Mouse (Mus musculus) naive thymus-derived CD4-positive, alpha-beta T cell, adult 2 months (primary cell): ENCODE results near the gene Supt3.
A peak's percentile ranks its signal among the peaks of the same experiment; 100 is the strongest.

Experiments
- DNase-seq: peaks from one replicate; pipeline ENCODE4 v3.0.0-alpha.2; 2011; ENCODE audit warnings: low read depth

Supt3 gene

DNA sequence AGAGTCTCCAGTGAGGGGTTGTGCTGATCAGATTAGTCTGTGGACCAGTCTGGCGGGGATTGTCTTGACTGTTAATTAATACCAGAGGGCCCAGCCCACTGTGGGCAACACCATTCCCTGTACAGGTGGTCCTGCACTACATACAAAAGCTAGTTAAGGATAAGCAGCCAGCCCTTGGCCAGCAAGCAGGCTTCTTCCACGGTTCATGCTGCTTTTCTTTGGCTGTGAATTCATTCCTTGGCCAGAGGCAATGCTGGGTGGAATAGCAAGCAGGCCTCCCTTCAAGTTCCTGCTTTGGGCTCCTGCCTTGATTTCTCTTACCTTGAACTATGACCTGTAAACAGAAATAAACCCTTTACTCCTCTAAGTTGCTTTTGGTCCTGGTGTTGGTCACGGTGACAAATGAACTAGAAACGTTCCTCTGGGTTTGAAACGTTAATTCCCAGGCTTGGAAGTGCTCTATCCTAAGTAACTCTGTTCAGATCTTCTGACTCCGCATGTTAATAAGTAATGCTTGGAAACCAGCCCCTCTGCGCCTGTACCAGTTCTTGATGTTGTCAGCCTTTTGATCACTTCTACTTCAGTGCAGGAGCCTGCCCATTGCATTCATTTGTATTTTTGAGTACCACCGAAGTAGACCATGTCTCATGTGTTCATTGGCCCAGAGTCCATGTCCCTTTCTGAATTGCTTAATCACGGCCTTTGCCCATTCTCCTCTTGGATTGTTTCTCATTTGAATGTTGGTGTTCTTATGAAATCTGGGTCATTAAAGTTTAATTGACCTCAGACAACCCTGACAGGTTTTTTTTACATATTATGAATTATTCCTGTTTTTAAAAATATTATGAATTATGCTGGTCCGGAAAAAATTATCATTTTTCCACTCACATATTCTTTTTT, 356.8 kb downstream of the Supt3 start:
- no peak for DNase-seq

DNA sequence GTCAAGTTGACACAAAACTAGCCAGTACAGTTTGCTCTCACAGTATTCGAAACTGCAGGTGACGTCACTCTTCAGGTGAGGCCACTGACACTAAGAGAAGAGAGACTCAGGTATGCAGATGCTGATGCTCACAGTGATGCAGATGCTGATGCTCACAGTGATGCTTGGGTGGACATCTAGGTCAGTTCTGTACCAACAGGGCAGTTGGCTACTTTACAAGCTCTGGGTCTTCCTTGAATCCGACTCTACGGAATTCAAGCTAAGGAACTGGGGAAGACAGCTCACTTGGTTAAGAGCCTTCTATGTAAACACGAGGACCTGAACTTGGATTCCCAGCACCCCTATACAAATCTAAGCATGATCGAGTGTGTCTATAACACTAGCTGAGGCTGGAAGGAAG, 359.5 kb downstream of the Supt3 start:
- DNase-seq, result no peak

DNA sequence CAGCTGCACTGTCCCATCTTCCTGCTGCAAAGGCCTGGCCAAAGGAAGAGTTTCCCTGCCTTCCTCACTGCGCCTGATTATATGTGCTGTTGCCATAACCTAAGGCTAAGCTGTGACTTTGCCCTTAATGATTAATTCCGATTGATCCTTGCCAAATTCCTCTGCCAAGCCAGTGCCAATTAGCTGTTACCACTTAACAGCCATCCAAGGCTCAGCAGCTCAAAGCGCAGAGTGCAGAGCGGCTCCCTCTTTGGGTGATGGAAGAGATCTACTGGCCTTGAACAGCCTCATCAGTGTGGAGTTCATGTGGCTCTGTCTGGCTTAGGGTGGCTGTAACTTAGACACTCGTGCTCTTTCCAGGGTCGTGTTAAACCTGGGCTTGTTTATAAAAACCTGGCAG, 366.1 kb downstream of the Supt3 start:
- no peak for DNase-seq

DNA sequence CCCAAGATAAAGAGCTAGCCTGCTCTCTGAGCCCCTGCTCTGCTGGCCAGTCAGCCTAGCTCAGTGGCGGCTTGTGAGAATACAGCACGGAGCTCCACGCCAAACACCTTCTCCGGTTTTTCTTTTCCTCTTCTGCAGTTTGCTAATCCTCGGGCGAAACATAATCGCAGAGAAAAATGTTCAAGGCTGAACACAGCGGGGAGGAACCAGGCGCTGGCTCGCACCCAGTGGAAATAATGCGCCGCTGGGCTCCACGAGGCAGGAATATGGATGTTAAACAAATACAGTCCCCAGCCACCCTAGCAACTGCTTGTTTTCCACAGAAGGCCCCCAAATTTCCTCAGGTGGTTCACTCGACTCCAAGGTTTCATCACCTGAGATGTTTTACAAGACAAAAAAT, 367.7 kb downstream of the Supt3 start:
- DNase-seq, result no peak

DNA sequence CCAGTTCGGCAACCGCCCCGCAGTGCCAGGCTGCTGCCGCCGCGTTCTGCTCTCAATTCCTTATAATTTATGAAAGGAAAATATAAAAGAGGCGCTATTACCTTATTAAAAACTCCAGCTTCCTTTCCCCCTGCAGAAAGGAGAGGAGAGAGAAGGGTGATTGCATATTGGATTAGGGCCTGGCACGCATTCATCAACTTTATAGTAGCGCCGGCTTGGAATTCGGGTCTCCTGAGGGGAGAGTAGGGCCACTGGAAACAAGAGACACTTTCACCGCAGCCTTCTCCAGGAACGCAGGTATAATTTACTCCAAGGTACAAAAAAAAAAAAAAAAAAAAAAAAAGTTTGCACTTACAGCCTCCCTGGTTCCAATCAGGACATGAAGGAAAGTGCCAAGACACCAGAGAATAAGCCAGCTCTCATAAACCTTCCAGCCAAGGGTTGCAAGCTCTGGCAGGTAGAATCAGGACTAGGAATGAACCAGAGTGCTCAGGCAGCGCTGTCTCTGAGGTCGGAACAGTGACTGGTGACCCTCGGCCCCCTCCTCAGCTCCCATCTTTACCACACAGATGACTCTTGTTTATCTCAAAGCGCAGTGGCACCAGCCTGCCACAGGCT, 374.5 kb downstream of the Supt3 start:
- DNase-seq, result no peak

DNA sequence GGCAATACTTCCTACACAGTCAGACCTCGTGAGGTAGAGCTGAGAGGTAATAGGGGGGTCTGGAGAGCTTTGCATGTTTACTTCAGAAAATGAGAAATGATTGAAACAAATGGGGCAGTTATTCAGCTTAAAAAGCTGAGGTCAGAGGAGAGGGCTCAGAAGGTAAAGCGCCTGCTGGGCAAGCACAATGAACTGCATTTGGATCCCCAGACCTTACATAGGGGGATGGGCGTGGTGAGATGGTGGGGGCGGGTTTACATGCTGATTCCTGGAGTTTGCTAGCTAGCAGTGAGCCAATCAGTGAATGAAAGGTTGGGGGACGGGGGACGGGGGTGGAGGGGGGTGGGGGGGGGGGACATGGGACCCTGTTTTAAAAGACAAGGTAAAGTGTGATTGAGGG, 376.8 kb downstream of the Supt3 start:
- no peak for DNase-seq

DNA sequence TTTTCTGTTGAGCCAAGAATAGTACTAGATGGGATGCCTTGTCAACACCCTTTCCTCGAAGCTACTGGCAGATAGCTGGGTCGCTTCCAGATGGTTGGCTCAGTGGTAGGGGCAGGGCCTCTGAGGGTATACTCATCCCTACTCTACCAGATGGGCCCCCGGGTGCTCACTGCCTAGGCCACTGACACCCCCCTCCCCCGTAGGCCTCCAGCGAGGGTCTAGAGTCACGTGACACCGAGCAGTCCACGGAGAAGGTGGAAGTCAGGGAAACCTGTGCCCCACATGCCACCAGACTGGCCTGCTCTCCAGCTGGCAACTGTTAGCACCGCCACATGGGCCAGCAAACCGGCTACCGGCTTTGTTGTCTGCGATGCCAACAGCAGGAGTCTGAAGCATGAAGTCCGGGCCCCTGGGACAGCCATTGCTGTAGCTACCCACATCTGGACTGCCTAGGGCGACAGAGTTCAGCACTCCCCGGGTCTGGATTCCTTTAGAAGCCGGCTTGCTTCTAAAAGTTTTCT, 381.3 kb downstream of the Supt3 start:
- no peak for DNase-seq

DNA sequence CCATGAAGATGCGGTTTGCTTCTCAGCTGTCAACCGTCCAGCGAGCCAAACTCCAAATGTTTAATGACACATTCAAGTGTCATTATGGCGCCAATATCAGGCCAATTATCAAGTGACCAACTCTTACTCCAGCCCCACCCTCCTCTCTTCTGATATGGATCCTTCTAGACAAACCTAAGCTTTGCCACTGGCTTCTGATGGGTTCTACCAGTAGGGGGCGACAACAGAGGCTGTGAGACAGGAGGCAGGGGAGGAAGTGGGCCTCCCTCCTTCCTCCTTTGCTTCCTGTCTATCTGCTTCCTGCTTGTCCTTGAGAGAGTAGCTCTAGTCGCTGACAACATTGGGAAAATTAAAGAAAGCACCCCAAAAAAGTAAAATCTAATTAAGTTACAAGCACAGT, 383.7 kb downstream of the Supt3 start:
- DNase-seq, result peak; percentile 3

DNA sequence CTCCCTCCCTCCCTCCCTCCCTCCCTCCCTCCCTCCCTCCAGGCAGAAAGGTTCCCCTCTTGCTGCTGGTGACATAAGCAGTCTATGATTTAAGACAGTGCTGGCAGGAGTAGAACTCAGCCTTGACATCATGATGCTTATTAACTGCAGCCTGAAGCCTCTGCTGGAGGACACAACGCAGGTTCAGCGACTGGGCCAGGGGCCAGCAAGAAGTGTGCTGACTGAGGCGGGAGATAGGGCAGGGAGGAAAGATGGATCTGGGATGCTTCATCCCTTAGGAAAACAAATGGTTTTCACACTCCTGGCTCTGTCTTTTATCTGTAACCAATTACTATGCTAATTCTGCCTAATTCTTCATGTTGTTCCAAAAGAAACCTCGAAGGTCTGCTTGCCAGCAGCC, 388.8 kb downstream of the Supt3 start:
- DNase-seq, result no peak
